9 mouse cellular contexts compared by ENCODE assay signal in genomic region chr11:47987251-47987892, GRCm38 (mm10). TPM values are rescaled to one million over a fixed set of nuclear protein-coding genes. Genes with fewer than 3 reads are reported as not detected.
DNase-seq lines count a peak whose midpoint lies in the region; ATAC-seq and TF ChIP-seq lines count a peak whose summit lies in the region.
"Had no signal": no experiment of that assay in that cellular context is flagged by ENCODE, and none has a peak within 500 bp of the region (broad histone marks: within the 10 kb centered on the region; RNA-seq: fewer than 3 reads in every experiment).

No protein-coding gene starts in this region.

- DNase-seq in heart, embryonic 10.5 days (ENCODE audit: low spot score): no peak
- DNase-seq in heart, postnatal 36 days: no peak
- peak; percentile 79 for DNase-seq in brain, embryonic 14.5 days (ENCODE audit: low read depth)
- no peak for DNase-seq in adrenal gland, adult 18-20 months (ENCODE audit: low spot score in 2 of 2)
- no peak for DNase-seq in cerebellum, adult 9-10 months
- no peak for DNase-seq in spleen, adult 18-20 months

- H3K36me3 ChIP-seq in heart, embryonic 10.5 days: no peaks in the 10 kb centered on the region
- H3K36me3 ChIP-seq in hindbrain, embryonic 15.5 days: no peaks in the 10 kb centered on the region
- H3K36me3 ChIP-seq in midbrain, embryonic 13.5 days: no peaks in the 10 kb centered on the region

- ATAC-seq in hindbrain, embryonic 15.5 days (ENCODE audit: low FRiP score, low read depth): peak; percentile 49; the same call in 1 of the 2 replicates
- no peak for ATAC-seq in midbrain, embryonic 13.5 days

- no peaks in the 10 kb centered on the region for H3K9me3 ChIP-seq in heart, embryonic 10.5 days
- H3K9me3 ChIP-seq in hindbrain, embryonic 15.5 days: no peaks in the 10 kb centered on the region
- no peaks in the 10 kb centered on the region for H3K9me3 ChIP-seq in midbrain, embryonic 13.5 days

- peak overlapping the region; percentile 81 for H3K4me3 ChIP-seq in heart, embryonic 10.5 days
- H3K4me3 ChIP-seq in hindbrain, embryonic 15.5 days: peak overlapping the region; percentile 78
- peak overlapping the region; percentile 63 for H3K4me3 ChIP-seq in midbrain, embryonic 13.5 days (replicated peaks)

- TF ChIP-seq POLR2A in brain, embryonic 14.5 days (IDR thresholded peaks at IDR 0.05; ENCODE audit: borderline replicate concordance, extremely low read depth, insufficient read depth, insufficient read length, poor library complexity, severe bottlenecking): no peak

- no peak for TF ChIP-seq CTCF in brain, embryonic 14.5 days (IDR thresholded peaks at IDR 0.05; ENCODE audit: borderline replicate concordance, extremely low read depth, insufficient read depth, insufficient read length)

- intact Hi-C loops in heart, postnatal 36 days (cut with DNase I): no loop called here

- peaks cover 49% of the 10 kb centered on the region for H3K27me3 ChIP-seq in heart, embryonic 10.5 days (ENCODE audit: insufficient read depth, poor library complexity, severe bottlenecking)
- peaks cover 4% of the 10 kb centered on the region; the same call in 1 of the 2 replicates for H3K27me3 ChIP-seq in hindbrain, embryonic 15.5 days
- H3K27me3 ChIP-seq in midbrain, embryonic 13.5 days: peaks cover 19% of the 10 kb centered on the region
- H3K27me3 ChIP-seq: CH12.LX had no signal

- peaks cover 8% of the 10 kb centered on the region; the same call in 1 of the 2 replicates for H3K4me1 ChIP-seq in heart, embryonic 10.5 days
- H3K4me1 ChIP-seq in hindbrain, embryonic 15.5 days (replicated peaks): peaks cover 28% of the 10 kb centered on the region
- H3K4me1 ChIP-seq in midbrain, embryonic 13.5 days (replicated peaks): peaks cover 17% of the 10 kb centered on the region

- H3K4me2 ChIP-seq in hindbrain, embryonic 15.5 days: peak overlapping the region; percentile 89
- peak overlapping the region; percentile 88 for H3K4me2 ChIP-seq in midbrain, embryonic 13.5 days (replicated peaks)

- no peak overlapping the region for H3K27ac ChIP-seq in heart, embryonic 10.5 days
- no peak overlapping the region; the same call in 1 of the 2 replicates for H3K27ac ChIP-seq in hindbrain, embryonic 15.5 days (replicated peaks)
- no peak overlapping the region for H3K27ac ChIP-seq in midbrain, embryonic 13.5 days

- 64% methylated on average over 8 of the region's 8 CpGs for WGBS in heart, embryonic 10.5 days
- 54% methylated on average over 8 of the region's 8 CpGs for WGBS in hindbrain, embryonic 15.5 days
- 69% methylated on average over 8 of the region's 8 CpGs for WGBS in midbrain, embryonic 13.5 days

- peak overlapping the region; percentile 86 for H3K9ac ChIP-seq in hindbrain, embryonic 15.5 days
- H3K9ac ChIP-seq in midbrain, embryonic 13.5 days (replicated peaks): peak overlapping the region; percentile 80; the same call in 1 of the 2 replicates

RNA-seq across cellular contexts. Expression of gene Sgcd, which starts 1.4 kb away (rescaled TPM):
- 4.7 and 5.9 TPM in 2 replicates for polyA plus RNA-seq in heart, embryonic 10.5 days (2016; fragmentation: Nextera tagmentation; extraction: Ambion mirVana)
- 10 to 100 TPM; 72.3 to 77.2 TPM for total RNA-seq in heart, postnatal 36 days (2021)
- 3.1 and 6.1 TPM in 2 replicates for polyA plus RNA-seq in brain, embryonic 14.5 days (2012; rRNA removed)
- 4.5 and 6.4 TPM in 2 replicates for polyA plus RNA-seq in hindbrain, embryonic 15.5 days (2015; fragmentation: Nextera tagmentation; extraction: Ambion mirVana)
- polyA plus RNA-seq in midbrain, embryonic 13.5 days (2015; fragmentation: Nextera tagmentation; extraction: Ambion mirVana): 2.3 and 3.1 TPM in 2 replicates
- 10 to 100 TPM in 1 of 2 experiments, 1 to 10 TPM in 1; 8.6 to 23.3 TPM for total RNA-seq in adrenal gland, adult 18-20 months (2021)
